Mouse (Mus musculus) bone marrow macrophage, adult 2 months (primary cell): Measurements from ENCODE around the gene Atg4c.

Experiments
- CTCF ChIP-seq: IDR thresholded peaks from 2 replicates; pipeline ENCODE4 v1.5.1; 2012; ENCODE audit warnings: low read depth, mild to moderate bottlenecking, low read length, moderate library complexity
- POLR2A ChIP-seq: IDR thresholded peaks from 2 replicates; pipeline ENCODE4 v1.6.1; 2012; ENCODE audit warnings: mild to moderate bottlenecking, low read depth, low read length, borderline replicate concordance

DNA sequence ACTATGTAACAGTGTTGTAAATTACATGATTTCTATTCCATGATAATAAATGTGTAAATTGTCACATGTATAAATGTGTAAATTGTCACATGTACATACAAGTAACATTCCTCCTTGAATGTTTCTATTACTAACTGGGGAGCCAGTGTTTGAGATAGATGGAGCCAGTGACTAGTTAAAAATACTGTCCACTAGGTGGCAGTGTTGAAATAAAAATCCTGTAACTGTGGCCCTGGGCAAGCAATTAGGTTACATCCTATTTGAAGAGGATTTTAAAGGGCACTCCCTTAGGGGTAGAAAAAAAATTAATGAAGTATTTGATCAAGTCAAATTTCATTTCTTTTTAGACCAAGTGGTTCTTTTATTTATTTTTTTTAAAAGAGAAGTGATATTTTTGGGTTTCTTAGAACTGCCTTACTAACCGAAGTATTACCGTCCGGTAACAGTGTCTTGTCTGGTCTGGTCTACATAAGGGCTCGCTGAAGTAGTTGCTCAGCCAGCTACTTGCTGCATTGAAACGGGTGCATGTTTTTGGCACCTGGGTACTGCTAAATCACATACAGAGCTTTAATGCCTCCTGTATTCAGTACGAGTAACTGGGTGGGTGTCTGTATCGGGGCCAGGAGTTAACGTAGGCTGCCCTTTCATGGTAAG lies 41.6 kb downstream of the Atg4c start:
- TF ChIP-seq CTCF (no peak), POLR2A (no peak)
